Mouse (Mus musculus) bone marrow, adult 2 months (tissue): ENCODE measurements around the gene Hnrnpa3. TPM values are rescaled to one million over a fixed set of nuclear protein-coding genes. Genes with fewer than 3 reads are reported as not detected.
"Not testable (repeated sequence)": the region's sequence is repeated elsewhere in the genome, so short reads cannot be mapped to it uniquely, and the experiment has no call there.

Experiments
- H3K27ac ChIP-seq: fragments of 200-500 bp; 2 replicates; pipeline ENCODE4 v1.5.1; 2012; ENCODE audit warnings: low read depth, mild to moderate bottlenecking, control low read depth, inconsistent platforms, low read length; ENCODE audit not compliant: control insufficient read depth, poor library complexity, insufficient read depth
- H3K4me1 ChIP-seq: fragments of 200-500 bp; 2 replicates; pipeline ENCODE4 v1.6.1; 2011; ENCODE audit warnings: low read length; ENCODE audit not compliant: control insufficient read depth, insufficient read depth
- H3K4me3 ChIP-seq: fragments of 200-500 bp; replicated peaks from 2 replicates; pipeline ENCODE3; 2011; ENCODE audit warnings: mild to moderate bottlenecking, low read depth, low read length, control low read depth; ENCODE audit not compliant: control insufficient read depth
- CTCF ChIP-seq: fragments of 200-500 bp; IDR thresholded peaks from 2 replicates; pipeline ENCODE4 v1.5.1; 2011; ENCODE audit warnings: low read length, control low read depth; ENCODE audit not compliant: control insufficient read depth, insufficient read depth
- POLR2A ChIP-seq: fragments of 200-500 bp; IDR thresholded peaks from 2 replicates; pipeline ENCODE4 v1.6.1; 2011; ENCODE audit warnings: low read depth, mild to moderate bottlenecking, control low read depth, low read length, borderline replicate concordance; ENCODE audit not compliant: control insufficient read depth
- WGBS: fragments of 180-500 bp; shearing (Covaris S2); methylation state at CpG from one replicate; pipeline ENCODE4 v1.1.7; 2018; 5-methylcytosine and 5-hydroxymethylcytosine counted together
- polyA plus RNA-seq: library from polyadenylated mRNA; stranded (reverse); fragments of >200 nt; gene quantifications from 2 replicates; pipeline ENCODE4 v1.2.4, GENCODE M21; 2011; ENCODE audit warnings: low replicate concordance; ENCODE audit not compliant: missing spikeins, insufficient read depth, insufficient read length

Gene Hnrnpa3
- 389 and 408 TPM in 2 replicates for polyA plus RNA-seq

DNA sequence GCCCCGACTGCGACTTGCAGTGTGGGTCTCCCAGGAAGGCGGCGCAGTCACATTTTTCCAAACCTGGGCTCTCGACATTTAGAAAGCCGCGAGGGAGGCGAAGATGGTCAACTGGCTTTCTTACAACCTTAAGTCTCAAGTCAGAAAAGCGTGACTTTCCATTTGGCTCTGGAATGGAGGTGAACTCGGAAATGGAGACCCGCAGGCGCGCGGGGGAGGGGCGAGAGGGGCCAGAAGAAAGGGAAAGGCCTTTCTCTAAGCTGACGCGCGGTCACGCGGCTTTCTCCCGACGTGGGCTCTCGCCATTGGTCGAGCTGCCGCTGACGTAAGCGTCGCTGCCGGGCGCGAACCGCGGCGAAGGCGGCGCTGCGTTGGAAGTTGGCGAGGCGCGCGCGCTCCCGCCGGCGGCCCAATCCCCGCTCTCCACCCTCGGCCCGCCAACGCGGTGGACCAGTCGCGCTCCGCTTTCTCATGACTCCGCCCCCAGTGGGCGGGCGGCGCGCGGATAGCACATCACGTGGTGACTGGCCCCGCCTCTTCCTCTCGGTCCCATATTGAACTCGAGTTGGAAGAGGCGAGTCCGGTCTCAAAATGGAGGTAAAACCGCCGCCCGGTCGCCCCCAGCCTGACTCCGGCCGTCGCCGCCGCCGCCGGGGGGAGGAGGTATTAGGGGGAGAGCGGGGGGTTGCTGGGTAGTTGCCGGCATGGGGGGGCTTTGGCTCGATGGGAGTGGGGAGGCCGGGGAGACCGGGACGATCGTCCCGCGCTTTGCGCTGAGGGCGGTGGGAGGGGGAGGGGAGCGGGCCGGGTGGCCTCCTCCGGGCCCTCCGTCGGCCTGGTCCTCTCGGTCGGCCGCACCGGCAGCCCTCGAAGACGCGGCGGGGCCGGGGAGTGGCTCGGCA, at the start of gene Hnrnpa3:
Gene Hnrnpa3, plus strand, starts transcription at position 535 of the 902 bp plus-strand sequence.
- Histone ChIP-seq H3K4me3 (peak within 1 kb of the TSS; percentile 82), H3K27ac (peak within 1 kb of the TSS; percentile 97), H3K4me1 (no peaks in the 10 kb centered on the region)
- under 1% methylated on average over 99 of the region's 102 CpGs for WGBS
- TF ChIP-seq CTCF (no peak; the same call in 1 of the 2 replicates), POLR2A (peak; percentile 84; the same call in 1 of the 2 replicates)

GRCm38 (mm10) chr2:75609971-75610370, 49.1 kb upstream of the Hnrnpa3 start:
- Histone ChIP-seq H3K4me3 (no peak overlapping the region), H3K4me1 (peaks cover 1% of the 10 kb centered on the region), H3K27ac (no peak overlapping the region)
- TF ChIP-seq POLR2A, result no peak
- no peak for TF ChIP-seq CTCF
- WGBS, result 59% methylated on average over 15 of the region's 15 CpGs

DNA sequence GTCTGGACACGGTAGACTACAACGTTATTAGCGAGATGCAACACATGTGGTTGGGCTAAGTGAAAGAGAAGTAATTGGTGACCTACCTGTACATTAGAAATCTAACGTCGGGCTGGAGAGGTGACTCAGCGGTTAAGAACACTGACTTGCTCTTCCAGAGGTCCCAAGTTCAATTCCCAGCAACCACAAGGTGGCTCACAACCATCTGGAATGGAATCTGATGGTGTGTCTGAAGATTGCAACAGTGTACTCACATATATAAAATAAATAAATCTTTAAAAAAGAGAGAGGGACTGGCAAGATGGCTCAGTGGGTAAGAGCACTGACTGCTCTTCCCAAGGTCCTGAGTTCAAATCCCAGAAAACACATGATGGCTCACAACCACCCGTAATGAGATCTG, 48.5 kb upstream of the Hnrnpa3 start:
- not testable (repeated sequence) for H3K4me1 ChIP-seq, H3K27ac ChIP-seq, H3K4me3 ChIP-seq
- 52% methylated on average over 7 of the region's 7 CpGs for WGBS

- no peak overlapping the region for H3K27ac ChIP-seq
- 66% methylated on average over 15 of the region's 15 CpGs for WGBS
- no peak for TF ChIP-seq POLR2A
- no peak for TF ChIP-seq CTCF
- peaks cover under 1% of the 10 kb centered on the region for H3K4me1 ChIP-seq
- no peak overlapping the region for H3K4me3 ChIP-seq
Measured at GRCm38 (mm10) chr2:75611041-75611805, 47.8 kb upstream of the Hnrnpa3 start.

- WGBS, result 87% methylated on average over 2 of the region's 2 CpGs
- no peak overlapping the region for H3K27ac ChIP-seq
- H3K4me3 ChIP-seq, result no peak overlapping the region
- TF ChIP-seq CTCF (no peak), POLR2A (no peak)
- no peaks in the 10 kb centered on the region; the same call in 1 of the 2 replicates for H3K4me1 ChIP-seq
Measured at GRCm38 (mm10) chr2:75612006-75612405, 47.1 kb upstream of the Hnrnpa3 start.

- H3K4me3 ChIP-seq, result no peak overlapping the region
- H3K4me1 ChIP-seq, result no peaks in the 10 kb centered on the region; the same call in 1 of the 2 replicates
- WGBS, result 2% methylated on average over 14 of the region's 14 CpGs
- no peak for TF ChIP-seq CTCF
- no peak for TF ChIP-seq POLR2A
- H3K27ac ChIP-seq, result no peak overlapping the region
Measured at GRCm38 (mm10) chr2:75612981-75613567, 46.0 kb upstream of the Hnrnpa3 start.

DNA sequence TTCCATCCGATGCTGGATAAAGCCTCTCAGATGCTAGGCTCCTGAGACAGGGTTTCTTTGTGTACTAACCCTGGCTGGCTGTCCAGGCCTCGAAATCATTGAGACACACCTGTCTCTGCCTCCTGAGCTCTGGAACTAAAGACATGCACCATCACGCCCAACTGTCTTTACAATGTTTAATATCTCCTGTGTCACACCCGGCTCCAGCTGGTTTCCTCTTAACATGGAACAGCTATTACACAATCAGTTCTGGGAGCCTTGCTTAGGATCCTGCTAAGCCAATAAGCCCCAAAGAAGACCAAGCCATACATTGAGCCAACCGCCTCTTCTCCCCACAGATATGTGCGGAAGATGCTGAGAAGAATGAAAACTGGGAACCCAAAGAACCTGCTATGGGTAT, 44.5 kb upstream of the Hnrnpa3 start:
- Histone ChIP-seq H3K4me1 (no peaks in the 10 kb centered on the region; the same call in 1 of the 2 replicates), H3K4me3 (no peak overlapping the region), H3K27ac (no peak overlapping the region)
- 57% methylated on average over 6 of the region's 6 CpGs for WGBS
- no peak for TF ChIP-seq POLR2A

GRCm38 (mm10) chr2:75616911-75617310, 42.1 kb upstream of the Hnrnpa3 start:
- no peak overlapping the region for H3K27ac ChIP-seq
- no peak for TF ChIP-seq CTCF
- no peak for TF ChIP-seq POLR2A
- 77% methylated on average over 8 of the region's 8 CpGs for WGBS
- H3K4me1 ChIP-seq, result no peaks in the 10 kb centered on the region; the same call in 1 of the 2 replicates
- no peak overlapping the region for H3K4me3 ChIP-seq
